Comparison of ENCODE assay signal across 1 mouse cellular context in the genomic region with DNA sequence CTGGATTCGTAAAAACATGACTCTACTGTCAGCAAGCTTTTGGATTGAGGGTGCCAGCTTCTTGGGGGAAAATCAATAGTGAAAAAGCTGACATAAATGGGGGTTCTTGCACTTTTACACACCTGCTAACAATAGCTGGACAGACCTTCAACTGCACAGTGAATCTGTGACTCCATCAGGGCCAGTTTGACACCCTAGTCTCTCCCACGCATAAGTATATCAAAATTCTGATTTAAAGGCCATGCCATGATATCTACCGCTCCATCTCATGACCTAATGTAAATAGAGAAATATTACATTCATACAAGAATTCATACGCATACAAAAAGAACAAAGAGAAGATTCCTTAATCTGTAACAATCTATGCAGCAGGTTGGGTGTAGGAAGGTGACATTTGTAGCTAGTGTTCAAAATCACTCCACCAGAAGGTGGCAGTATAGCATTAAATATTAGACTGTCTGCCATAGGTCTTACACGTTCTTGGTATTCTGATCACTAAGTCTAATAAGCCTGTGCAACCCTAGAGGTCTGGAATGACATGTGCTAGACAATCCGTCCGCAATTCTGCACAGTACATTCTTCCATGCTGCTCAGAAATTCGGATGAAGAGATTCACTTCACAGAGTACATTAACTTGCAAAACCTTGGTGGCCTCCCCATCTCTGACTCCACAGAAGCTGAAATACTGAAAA.
TF ChIP-seq lines count a peak whose summit lies in the region.

No protein-coding gene starts in this region.

TF ChIP-seq in CH12.LX, 34 proteins besides CTCF, POLR2A, EP300 and RAD21:
- TF ChIP-seq ZC3H11A (IDR thresholded peaks at IDR 0.05; ENCODE audit: low read depth, low read length) (no peak), ETS1 (conservative IDR thresholded peaks at IDR 0.05; ENCODE audit: low read depth, low read length) (no peak), MYC (IDR thresholded peaks at IDR 0.05; ENCODE audit: low read depth, low read length) (0 out of 2 replicates have a peak, but pooled peaks have one; percentile 17), SIN3A (IDR thresholded peaks at IDR 0.05; ENCODE audit: low read length) (no peak), MXI1 (IDR thresholded peaks at IDR 0.05; ENCODE audit: low read depth, low read length) (no peak), PAX5 (IDR thresholded peaks at IDR 0.05; ENCODE audit: low read length) (no peak), TBP (conservative IDR thresholded peaks at IDR 0.05; ENCODE audit: low read depth, low read length) (no peak), CHD1 (IDR thresholded peaks at IDR 0.05; ENCODE audit: low read depth, low read length) (no peak), SMC3 (IDR thresholded peaks at IDR 0.05; ENCODE audit: low read depth, low read length) (peak; percentile 79)
